Mouse (Mus musculus) activated CD4-positive, CD25-positive, alpha-beta regulatory T cell, adult 4 months (primary cell): ENCODE measurements around the gene Gjd2. TPM values are rescaled to one million over a fixed set of nuclear protein-coding genes. Genes with fewer than 3 reads are reported as not detected.

Experiments used
- ATAC-seq: one replicate; pipeline ENCODE4 v1.8.0; 2017
- polyA plus RNA-seq, 2 experiments: library from polyadenylated mRNA; unstranded; fragments of 100-300 nt; shearing (Covaris generic); gene quantifications; one replicate each; pipeline ENCODE4 v1.2.1; 2017

Gene Gjd2
- polyA plus RNA-seq = not detected

GRCm38 (mm10) chr2:114013295-114013771, at the start of gene Gjd2:
Gene Gjd2 (minus strand): TSS chr2:114013619.
- no peak for ATAC-seq

- no peak for ATAC-seq
These were observed 46.7 kb upstream of the Gjd2 start for GRCm38 (mm10) chr2:114060071-114060591.

- no peak for ATAC-seq
These were observed 46.2 kb upstream of the Gjd2 start for GRCm38 (mm10) chr2:114059608-114060007.

GRCm38 (mm10) chr2:114058226-114058796, 44.9 kb upstream of the Gjd2 start:
- ATAC-seq = no peak

GRCm38 (mm10) chr2:114057303-114057853, 44.0 kb upstream of the Gjd2 start:
- no peak for ATAC-seq

- no peak for ATAC-seq
These were observed 40.7 kb upstream of the Gjd2 start for GRCm38 (mm10) chr2:114054129-114054528.

- no peak for ATAC-seq
These were observed 39.5 kb upstream of the Gjd2 start, which contains the start of gene Actc1 for GRCm38 (mm10) chr2:114052696-114053598. Gene Actc1 (minus strand): TSS chr2:114053548.

- no peak for ATAC-seq
These were observed 38.4 kb upstream of the Gjd2 start for GRCm38 (mm10) chr2:114051871-114052241.

GRCm38 (mm10) chr2:114051111-114051870, 37.9 kb upstream of the Gjd2 start:
- no peak for ATAC-seq

GRCm38 (mm10) chr2:114050150-114050549, 36.7 kb upstream of the Gjd2 start:
- no peak for ATAC-seq

GRCm38 (mm10) chr2:114049372-114049771, 36.0 kb upstream of the Gjd2 start:
- no peak for ATAC-seq

GRCm38 (mm10) chr2:114047960-114048611, 34.7 kb upstream of the Gjd2 start:
- ATAC-seq = no peak

- no peak for ATAC-seq
These were observed 32.8 kb upstream of the Gjd2 start for GRCm38 (mm10) chr2:114046151-114046664.

GRCm38 (mm10) chr2:114037926-114038325, 24.5 kb upstream of the Gjd2 start:
- no peak for ATAC-seq

GRCm38 (mm10) chr2:114032259-114032658, 18.8 kb upstream of the Gjd2 start:
- no peak for ATAC-seq

- ATAC-seq = no peak
These were observed 10.0 kb upstream of the Gjd2 start for GRCm38 (mm10) chr2:114023383-114023782.

GRCm38 (mm10) chr2:114020210-114020563, 6.8 kb upstream of the Gjd2 start:
- ATAC-seq = no peak

- no peak for ATAC-seq
These were observed 6.2 kb upstream of the Gjd2 start for GRCm38 (mm10) chr2:114019474-114020209.

- no peak for ATAC-seq
These were observed 4.7 kb upstream of the Gjd2 start for GRCm38 (mm10) chr2:114018136-114018535.

- ATAC-seq = no peak
These were observed 1.4 kb upstream of the Gjd2 start for GRCm38 (mm10) chr2:114014839-114015238.

GRCm38 (mm10) chr2:114013846-114014245, 427 bp upstream of the Gjd2 start:
- ATAC-seq = no peak
